Mouse (Mus musculus): ENCODE measurements at regions not wholly inside any gene's neighbourhood (a gene's known extent, or its start where the extent isn't known, plus 50 kb on each side); places are given as distances from the start of the nearest gene placed in this dataset.
A peak's percentile ranks its signal among the peaks of the same experiment; 100 is the strongest.

GRCm38 (mm10) chr4:12246595-12246994 lies 74.8 kb upstream of the Fam92a start:
- no peak for DNase-seq

GRCm38 (mm10) chr4:12240941-12241571 lies 69.2 kb upstream of the Fam92a start:
- DNase-seq, result peak; percentile 13 to 38

- no peak for DNase-seq
Observed at GRCm38 (mm10) chr4:12230731-12231130, 58.9 kb upstream of the Fam92a start.
